Mouse (Mus musculus) adrenal gland, postnatal 0 days (tissue): ENCODE data around the gene Stxbp5. TPM values are rescaled to one million over a fixed set of nuclear protein-coding genes. Genes with fewer than 3 reads are reported as not detected.

Source experiments
- polyA plus RNA-seq: library from polyadenylated mRNA; unstranded; fragments of >200 nt; fragmentation: Nextera tagmentation; extraction: Ambion mirVana; gene quantifications from 2 replicates; pipeline ENCODE4 v1.2.1, GENCODE M21; 2015

Stxbp5 gene
- 3.2 and 4.0 TPM in 2 replicates for polyA plus RNA-seq

GRCm38 (mm10) chr10:9901071-9901696 is at the start of gene Stxbp5:
Stxbp5 (minus strand) TSS chr10:9901079.

Other genes starting within 250 kb of the Stxbp5 start
- gene Samd5, start 225.9 kb downstream of the Stxbp5 start, polyA plus RNA-seq, result 2.3 and 2.9 TPM in 2 replicates